25 mouse cellular contexts compared by ENCODE assay signal in genomic region chr11:88260463-88260862, GRCm38 (mm10). TPM values are rescaled to one million over a fixed set of nuclear protein-coding genes. Genes with fewer than 3 reads are reported as not detected.
A peak's percentile ranks its signal among the peaks of the same experiment; 100 is the strongest.
DNase-seq lines count a peak whose midpoint lies in the region; ATAC-seq and TF ChIP-seq lines count a peak whose summit lies in the region.
"Had no signal": no experiment of that assay in that cellular context is flagged by ENCODE, and none has a peak within 500 bp of the region (broad histone marks: within the 10 kb centered on the region; RNA-seq: fewer than 3 reads in every experiment).

No protein-coding gene starts in this region.

- no peak for TF ChIP-seq CTCF in heart, postnatal 0 days (IDR thresholded peaks at IDR 0.05; ENCODE audit: low read depth)

- no peak overlapping the region for H3K4me2 ChIP-seq in heart, postnatal 0 days (ENCODE audit: low read depth, low read length)
- H3K4me2 ChIP-seq: limb, embryonic 15.5 days; liver, embryonic 15.5 days; midbrain, embryonic 13.5 days; neural tube, embryonic 13.5 days had no signal

- WGBS in heart, embryonic 10.5 days = 22% methylated on average over 7 of the region's 7 CpGs
- WGBS in heart, postnatal 0 days = 19% methylated on average over 7 of the region's 7 CpGs

- H3K4me3 ChIP-seq in heart, embryonic 10.5 days = no peak overlapping the region
- no peak overlapping the region for H3K4me3 ChIP-seq in heart, postnatal 0 days (ENCODE audit: low read depth, low read length)
- H3K4me3 ChIP-seq: forebrain, embryonic 10.5 days; layer of hippocampus, adult 2 months; limb, embryonic 15.5 days; liver, embryonic 15.5 days; midbrain, embryonic 13.5 days; neural tube, embryonic 13.5 days had no signal

- ATAC-seq in heart, postnatal 0 days (ENCODE audit: insufficient read depth, low read depth) = no peak
- ATAC-seq: forebrain, postnatal 0 days; lung, postnatal 0 days; midbrain, embryonic 13.5 days had no signal

- peak overlapping the region; percentile 60 for H3K27ac ChIP-seq in heart, embryonic 10.5 days
- peak overlapping the region; percentile 30; the same call in 1 of the 2 replicates for H3K27ac ChIP-seq in heart, postnatal 0 days (ENCODE audit: low read depth)
- H3K27ac ChIP-seq: forebrain, embryonic 10.5 days; layer of hippocampus, adult 2 months; limb, embryonic 15.5 days; liver, embryonic 15.5 days; midbrain, embryonic 13.5 days; neural tube, embryonic 13.5 days had no signal

- no peak for TF ChIP-seq EP300 in heart, postnatal 0 days (IDR thresholded peaks at IDR 0.05; ENCODE audit: low read depth)

- DNase-seq in heart, embryonic 10.5 days (ENCODE audit: low spot score) = no peak
- DNase-seq in heart, postnatal 14 days = no peak
- DNase-seq in heart, postnatal 0 days (ENCODE audit: low spot score) = no peak
- DNase-seq in heart, postnatal 25 days (ENCODE audit: low spot score) = no peak
- peak; percentile 56 for DNase-seq in kidney, postnatal 14 days
- DNase-seq in kidney, adult 11 months = no peak
- peak; percentile 43 to 47 for DNase-seq in adrenal gland, postnatal 36 days
- DNase-seq: cerebellum, adult 8-10 months; forebrain, postnatal 0 days; gastrocnemius, postnatal 36 days; kidney, adult 8-10 months; right cerebral cortex, postnatal 25 days; thymus, postnatal 36 days had no signal

- no peaks in the 10 kb centered on the region for H3K27me3 ChIP-seq in heart, embryonic 10.5 days (ENCODE audit: insufficient read depth, poor library complexity, severe bottlenecking)
- no peaks in the 10 kb centered on the region for H3K27me3 ChIP-seq in heart, postnatal 0 days (ENCODE audit: control insufficient read depth, insufficient read depth, low read length)
- H3K27me3 ChIP-seq: limb, embryonic 15.5 days; midbrain, embryonic 13.5 days; neural tube, embryonic 13.5 days had no signal

- 0 out of 2 replicates have a peak overlapping the region, but pooled peaks have one; percentile 30 for H3K9ac ChIP-seq in heart, postnatal 0 days (replicated peaks; ENCODE audit: low read depth, low read length)
- H3K9ac ChIP-seq: forebrain, postnatal 0 days; limb, embryonic 15.5 days; liver, embryonic 15.5 days; midbrain, embryonic 13.5 days; neural tube, embryonic 13.5 days had no signal

- H3K4me1 ChIP-seq in heart, embryonic 10.5 days = peaks cover 26% of the 10 kb centered on the region
- H3K4me1 ChIP-seq in heart, postnatal 0 days (ENCODE audit: control insufficient read depth, insufficient read depth) = peaks cover 7% of the 10 kb centered on the region
- H3K4me1 ChIP-seq: forebrain, embryonic 10.5 days; limb, embryonic 15.5 days; liver, embryonic 15.5 days had no signal

- H3K36me3 ChIP-seq in heart, embryonic 10.5 days = no peaks in the 10 kb centered on the region
- no peaks in the 10 kb centered on the region for H3K36me3 ChIP-seq in heart, postnatal 0 days (replicated peaks; ENCODE audit: control insufficient read depth, insufficient read depth, low read length)
- H3K36me3 ChIP-seq: forebrain, embryonic 10.5 days; limb, embryonic 15.5 days; liver, embryonic 15.5 days; midbrain, embryonic 13.5 days; neural tube, embryonic 13.5 days had no signal

- H3K9me3 ChIP-seq in heart, embryonic 10.5 days = no peaks in the 10 kb centered on the region; the same call in 1 of the 2 replicates
- 0 out of 2 replicates have a peak, but pooled peaks cover 6% of the 10 kb centered on the region for H3K9me3 ChIP-seq in heart, postnatal 0 days (replicated peaks; ENCODE audit: control insufficient read depth, low read length)
- H3K9me3 ChIP-seq: liver, embryonic 15.5 days had no signal

- intact Hi-C loops in heart, postnatal 14 days (cut with DNase I) = no loop called here
- intact Hi-C loops in heart, postnatal 25 days (cut with DNase I) = no loop called here

RNA-seq across cellular contexts. Expression of gene Ccdc182, which starts 33.4 kb away (rescaled TPM):
- polyA plus RNA-seq in heart, embryonic 10.5 days (2016; fragmentation: Nextera tagmentation; extraction: Ambion mirVana) = 0.18 TPM in 1 of 2 replicates, not detected in the other
- total RNA-seq in heart, postnatal 14 days (2021) = not detected
- not detected in 2 replicates for total RNA-seq in heart, postnatal 0 days (2014; rRNA removed; ENCODE audit: low replicate concordance)
- not detected in 2 replicates for polyA plus RNA-seq in heart, postnatal 0 days (2015; fragmentation: Nextera tagmentation; extraction: Ambion mirVana)
- total RNA-seq in heart, postnatal 25 days (2021) = not detected
- total RNA-seq in adrenal gland, postnatal 36 days (2021) = not detected
- total RNA-seq: forebrain, postnatal 0 days; gastrocnemius, postnatal 36 days; layer of hippocampus, adult 2 months; left cerebral cortex, postnatal 36 days; megakaryocyte progenitor cell, adult 5-6 weeks had no signal
- polyA plus RNA-seq: C2C12; forebrain, postnatal 0 days; limb, embryonic 15.5 days; liver, embryonic 15.5 days; lung, postnatal 0 days; spleen, adult 2 months; stomach, embryonic 14.5 days had no signal

RNA-seq across cellular contexts. Expression of gene Mrps23, which starts 56.3 kb away (rescaled TPM):
- 74.6 and 82.3 TPM in 2 replicates for polyA plus RNA-seq in heart, embryonic 10.5 days (2016; fragmentation: Nextera tagmentation; extraction: Ambion mirVana)
- 100 to 1,000 TPM; 226 to 277 TPM for total RNA-seq in heart, postnatal 14 days (2021)
- 77.6 and 240 TPM in 2 replicates for total RNA-seq in heart, postnatal 0 days (2014; rRNA removed; ENCODE audit: low replicate concordance)
- polyA plus RNA-seq in heart, postnatal 0 days (2015; fragmentation: Nextera tagmentation; extraction: Ambion mirVana) = 156 TPM in 2 replicates
- 100 to 1,000 TPM; 301 to 306 TPM for total RNA-seq in heart, postnatal 25 days (2021)
- total RNA-seq in adrenal gland, postnatal 36 days (2021) = 100 to 1,000 TPM; 151 to 216 TPM

Comparison
In these comparisons a context has a peak if more than half of its experiments do, and no peak if none do; other contexts are left out.
1. DNase-seq: peak in kidney, postnatal 14 days (single experiment) and adrenal gland, postnatal 36 days (2 of 2); none in heart, embryonic 10.5 days (single experiment), heart, postnatal 14 days (0 of 2), heart, postnatal 0 days (single experiment), heart, postnatal 25 days (single experiment) and kidney, adult 11 months (single experiment).